Mouse (Mus musculus) lung, embryonic 15.5 days (tissue): ENCODE results near the gene Actr3. TPM values are rescaled to one million over a fixed set of nuclear protein-coding genes. Genes with fewer than 3 reads are reported as not detected.
"Not testable (repeated sequence)": the region's sequence is repeated elsewhere in the genome, so short reads cannot be mapped to it uniquely, and the experiment has no call there.

Experiments used
- ATAC-seq: fragments of 200-750 bp; cut with Nextera tagmentation; 2 replicates; pipeline ENCODE4 v1.8.0; 2017; ENCODE audit warnings: moderate number of reproducible peaks, borderline replicate concordance; ENCODE audit not compliant: low FRiP score, low TSS enrichment; ENCODE audit errors: extremely low read depth
- H3K27ac ChIP-seq: fragments of 300-500 bp; sonication (generic); 2 replicates; pipeline ENCODE4 v1.5.1; 2015; ENCODE audit warnings: moderate library complexity, mild to moderate bottlenecking, inconsistent platforms
- H3K27me3 ChIP-seq: fragments of 300-500 bp; sonication (generic); 2 replicates; pipeline ENCODE4 v1.6.1; 2015; ENCODE audit warnings: inconsistent platforms
- H3K36me3 ChIP-seq: fragments of 300-500 bp; sonication (generic); 2 replicates; pipeline ENCODE4 v1.6.1; 2015; ENCODE audit warnings: inconsistent platforms
- H3K4me1 ChIP-seq: fragments of 300-500 bp; sonication (generic); 2 replicates; pipeline ENCODE4 v1.6.1; 2015; ENCODE audit warnings: inconsistent platforms
- H3K4me2 ChIP-seq: fragments of 300-500 bp; sonication (generic); 2 replicates; pipeline ENCODE4 v1.6.1; 2015; ENCODE audit warnings: inconsistent platforms, mild to moderate bottlenecking, moderate library complexity
- H3K4me3 ChIP-seq: fragments of 300-500 bp; sonication (generic); 2 replicates; pipeline ENCODE4 v1.5.1; 2015; ENCODE audit warnings: mild to moderate bottlenecking, inconsistent platforms
- H3K9ac ChIP-seq: fragments of 300-500 bp; sonication (generic); 2 replicates; pipeline ENCODE4 v1.6.1; 2015; ENCODE audit warnings: inconsistent platforms
- H3K9me3 ChIP-seq: fragments of 300-500 bp; sonication (generic); 2 replicates; pipeline ENCODE4 v1.6.1; 2016; ENCODE audit warnings: inconsistent platforms
- WGBS: fragments of 180-500 bp; shearing (Covaris S2); methylation state at CpG from one replicate; pipeline ENCODE4 v1.1.7; 2015; 5-methylcytosine and 5-hydroxymethylcytosine counted together
- polyA plus RNA-seq: library from polyadenylated mRNA; unstranded; fragments of >200 nt; fragmentation: Nextera tagmentation; extraction: Ambion mirVana; gene quantifications from 2 replicates; pipeline ENCODE4 v1.2.1, GENCODE M21; 2015

Actr3 gene
- polyA plus RNA-seq, 1 experiment from 2014 or later = 335 TPM

DNA sequence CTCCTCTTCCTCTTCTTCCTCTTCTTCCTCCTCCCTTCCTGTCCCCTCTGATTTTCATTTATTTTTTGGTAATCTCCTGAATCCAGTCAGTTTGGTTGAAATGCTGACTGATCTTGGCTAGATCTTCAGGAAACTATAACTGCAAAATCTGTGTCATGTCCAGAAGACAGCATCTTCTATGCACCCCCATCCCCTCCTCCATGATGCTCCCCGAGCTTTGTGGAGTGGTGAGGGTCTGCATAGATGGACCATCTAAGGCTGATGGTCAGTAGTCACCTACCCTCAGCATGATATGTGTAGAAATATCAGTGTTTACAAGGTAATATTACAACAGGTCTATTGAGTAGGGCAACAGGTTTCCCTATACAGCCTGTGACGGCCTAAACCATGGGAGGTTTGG, 1.6 kb upstream of the Actr3 start:
- Histone ChIP-seq H3K27me3 (no peaks in the 10 kb centered on the region), H3K9me3 (no peaks in the 10 kb centered on the region), H3K36me3 (no peaks in the 10 kb centered on the region), H3K27ac (no peak overlapping the region), H3K9ac (no peak overlapping the region), H3K4me3 (no peak overlapping the region), H3K4me2 (no peak overlapping the region), H3K4me1 (peaks cover 32% of the 10 kb centered on the region)
- WGBS = 75% methylated on average over 2 of the region's 2 CpGs
- ATAC-seq = no peak

DNA sequence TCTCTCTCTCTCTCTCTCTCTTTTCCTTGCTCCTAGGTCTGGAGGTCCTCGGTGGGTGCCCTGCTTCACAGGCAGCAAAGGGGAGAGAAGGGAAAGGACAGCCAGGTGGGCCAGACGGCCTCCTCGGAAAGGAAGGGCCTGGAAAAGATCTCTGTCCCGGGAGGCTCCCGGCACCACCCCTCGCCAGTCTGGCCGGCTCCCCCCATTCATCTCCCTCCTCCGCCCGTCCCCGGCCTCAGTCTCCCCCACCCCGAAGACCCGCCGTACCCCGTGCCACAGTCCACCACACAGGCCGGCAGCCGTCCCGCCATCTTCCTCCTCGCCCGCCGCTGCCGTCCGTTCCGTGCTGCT, 534 bp downstream of the Actr3 start:
- peak overlapping the region; percentile 90 for H3K4me3 ChIP-seq
- H3K9ac ChIP-seq = peak overlapping the region; percentile 97
- ATAC-seq = no peak
- H3K4me2 ChIP-seq = peak overlapping the region; percentile 60
- 0% methylated on average over 20 of the region's 23 CpGs for WGBS
- no peaks in the 10 kb centered on the region for H3K9me3 ChIP-seq
- H3K4me1 ChIP-seq = peaks cover 45% of the 10 kb centered on the region
- peak overlapping the region; percentile 99 for H3K27ac ChIP-seq
- no peaks in the 10 kb centered on the region for H3K27me3 ChIP-seq
- no peaks in the 10 kb centered on the region for H3K36me3 ChIP-seq

DNA sequence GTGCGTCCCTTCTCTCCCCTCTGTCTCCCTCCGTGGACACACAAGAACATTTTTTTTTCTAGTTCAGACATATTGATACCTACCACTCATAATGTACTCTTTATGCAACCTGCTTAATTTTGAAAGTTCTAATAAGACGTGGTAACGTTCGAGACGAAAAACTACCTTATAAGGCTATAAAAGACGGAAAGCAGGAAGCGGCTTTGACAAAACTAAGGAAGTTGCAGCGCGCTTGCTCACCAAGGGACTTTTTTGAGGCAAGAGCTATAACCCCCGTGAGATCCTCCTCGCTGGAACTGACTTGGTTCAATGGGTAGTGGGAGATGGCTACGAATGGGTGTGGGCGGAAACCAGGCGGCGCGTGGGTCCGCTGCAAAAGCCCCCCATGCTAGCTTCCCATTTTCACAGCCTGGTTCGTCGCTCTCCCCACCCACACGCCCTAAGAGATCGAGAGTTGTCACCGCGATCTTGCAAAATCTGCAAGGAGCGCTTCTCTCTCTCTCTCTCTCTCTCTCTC, 984 bp downstream of the Actr3 start:
- Histone ChIP-seq H3K27me3 (no peaks in the 10 kb centered on the region), H3K36me3 (no peaks in the 10 kb centered on the region), H3K27ac (peak overlapping the region; percentile 99), H3K4me2 (peak overlapping the region; percentile 60), H3K4me3 (peak overlapping the region; percentile 90), H3K4me1 (peaks cover 49% of the 10 kb centered on the region), H3K9me3 (no peaks in the 10 kb centered on the region), H3K9ac (peak overlapping the region; percentile 97)
- ATAC-seq = no peak
- under 1% methylated on average over 25 of the region's 25 CpGs for WGBS

DNA sequence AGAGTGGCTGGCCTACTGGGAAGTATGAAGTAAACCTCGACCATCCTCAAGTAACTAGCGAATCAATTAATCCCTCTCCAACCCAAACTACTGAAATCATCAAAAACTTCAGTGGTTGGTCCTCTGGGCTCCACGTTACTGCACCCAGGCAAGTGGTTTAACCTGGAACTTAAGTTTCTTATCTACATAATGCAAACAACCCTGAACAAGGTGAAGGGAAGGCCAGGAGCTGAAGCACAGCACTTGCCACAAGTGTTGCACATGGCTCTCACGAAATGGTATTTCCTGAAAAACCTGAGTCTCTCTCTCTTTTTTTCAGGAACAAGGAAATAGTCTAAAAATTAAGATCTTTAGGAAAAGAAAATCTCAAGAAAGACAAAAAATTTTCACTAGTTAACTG, 4.2 kb downstream of the Actr3 start:
- H3K27ac ChIP-seq = no peak overlapping the region
- H3K9ac ChIP-seq = no peak overlapping the region
- peaks cover 55% of the 10 kb centered on the region for H3K4me1 ChIP-seq
- no peak overlapping the region for H3K4me2 ChIP-seq
- H3K36me3 ChIP-seq = no peaks in the 10 kb centered on the region
- H3K9me3 ChIP-seq = no peaks in the 10 kb centered on the region
- no peak for ATAC-seq
- no peak overlapping the region for H3K4me3 ChIP-seq
- whole genome bisulfite sequencing = 52% methylated on average over 4 of the region's 4 CpGs
- no peaks in the 10 kb centered on the region for H3K27me3 ChIP-seq

DNA sequence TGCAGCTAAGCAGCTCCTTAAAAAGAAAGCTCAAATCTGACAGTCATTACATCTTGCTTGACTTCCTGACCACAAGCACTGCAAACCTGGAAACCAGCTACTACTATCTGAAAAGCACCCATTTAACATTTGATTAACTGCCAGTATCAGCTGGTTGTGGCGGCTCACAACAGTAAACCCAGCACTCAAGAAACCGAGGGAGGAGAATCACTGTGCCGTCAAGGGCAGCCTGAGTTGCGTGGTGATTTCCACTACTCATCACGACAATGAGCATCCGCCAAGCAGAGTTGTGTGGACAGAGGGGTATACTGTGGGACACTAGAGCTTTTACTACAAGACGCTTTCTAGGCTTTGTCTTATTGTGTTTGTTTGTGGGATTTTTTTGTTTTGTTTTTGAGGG, 4.8 kb downstream of the Actr3 start:
- H3K27ac ChIP-seq = 0 out of 2 replicates have a peak overlapping the region, but pooled peaks have one; percentile 9
- H3K4me2 ChIP-seq = peak overlapping the region; percentile 39
- no peaks in the 10 kb centered on the region for H3K9me3 ChIP-seq
- ATAC-seq = no peak
- peaks cover 53% of the 10 kb centered on the region for H3K4me1 ChIP-seq
- no peak overlapping the region for H3K4me3 ChIP-seq
- H3K9ac ChIP-seq = no peak overlapping the region
- no peaks in the 10 kb centered on the region for H3K27me3 ChIP-seq
- 33% methylated on average over 7 of the region's 7 CpGs for WGBS
- H3K36me3 ChIP-seq = no peaks in the 10 kb centered on the region

DNA sequence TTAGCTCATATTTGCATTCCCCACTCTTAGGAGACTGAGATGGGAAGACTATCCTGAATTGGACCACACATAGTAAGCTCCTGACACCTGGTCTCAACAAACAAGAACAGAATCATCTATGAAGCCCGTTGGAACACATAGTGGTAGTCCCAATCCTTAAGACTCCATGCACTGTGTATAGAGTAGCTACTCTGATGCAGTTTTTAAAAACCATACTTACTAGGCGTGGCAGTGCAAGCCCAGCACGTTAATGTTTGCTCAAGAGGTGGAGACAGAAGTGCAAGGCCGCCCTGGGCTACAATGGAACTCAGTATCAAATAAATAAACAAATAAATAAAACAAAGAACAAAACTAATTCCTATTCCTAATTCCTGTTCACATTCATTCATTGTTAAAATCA, 5.5 kb downstream of the Actr3 start:
- peaks cover 53% of the 10 kb centered on the region for H3K4me1 ChIP-seq
- no peak overlapping the region for H3K4me3 ChIP-seq
- no peaks in the 10 kb centered on the region for H3K9me3 ChIP-seq
- no peak for ATAC-seq
- H3K27me3 ChIP-seq = no peaks in the 10 kb centered on the region
- WGBS = 67% methylated on average over 4 of the region's 4 CpGs
- no peak overlapping the region for H3K9ac ChIP-seq
- no peaks in the 10 kb centered on the region for H3K36me3 ChIP-seq
- H3K27ac ChIP-seq = no peak overlapping the region
- H3K4me2 ChIP-seq = no peak overlapping the region

DNA sequence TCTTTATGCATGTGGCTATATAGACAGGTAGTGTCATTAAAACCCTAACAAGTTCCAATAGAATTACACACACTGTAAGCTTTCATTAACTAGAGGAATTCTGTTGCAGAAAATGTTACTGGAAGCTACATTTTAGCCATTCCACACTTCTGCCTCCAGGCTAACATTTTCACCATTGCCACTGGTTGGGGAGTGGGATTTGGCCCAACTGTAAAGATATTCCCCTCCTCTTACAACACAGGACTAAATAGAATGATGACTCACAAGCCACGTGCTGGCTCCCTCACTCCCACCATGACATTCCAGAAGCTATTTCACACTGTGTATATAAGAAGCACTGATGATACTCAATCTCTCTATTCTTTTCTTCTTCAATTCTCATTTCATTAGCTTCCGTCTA, 7.2 kb downstream of the Actr3 start:
- Histone ChIP-seq H3K36me3 (no peaks in the 10 kb centered on the region), H3K27ac (no peak overlapping the region), H3K27me3 (no peaks in the 10 kb centered on the region), H3K4me1 (peaks cover 50% of the 10 kb centered on the region), H3K9me3 (no peaks in the 10 kb centered on the region), H3K9ac (no peak overlapping the region), H3K4me3 (no peak overlapping the region), H3K4me2 (no peak overlapping the region)
- WGBS = 70% methylated on average over 2 of the region's 2 CpGs
- ATAC-seq = no peak

DNA sequence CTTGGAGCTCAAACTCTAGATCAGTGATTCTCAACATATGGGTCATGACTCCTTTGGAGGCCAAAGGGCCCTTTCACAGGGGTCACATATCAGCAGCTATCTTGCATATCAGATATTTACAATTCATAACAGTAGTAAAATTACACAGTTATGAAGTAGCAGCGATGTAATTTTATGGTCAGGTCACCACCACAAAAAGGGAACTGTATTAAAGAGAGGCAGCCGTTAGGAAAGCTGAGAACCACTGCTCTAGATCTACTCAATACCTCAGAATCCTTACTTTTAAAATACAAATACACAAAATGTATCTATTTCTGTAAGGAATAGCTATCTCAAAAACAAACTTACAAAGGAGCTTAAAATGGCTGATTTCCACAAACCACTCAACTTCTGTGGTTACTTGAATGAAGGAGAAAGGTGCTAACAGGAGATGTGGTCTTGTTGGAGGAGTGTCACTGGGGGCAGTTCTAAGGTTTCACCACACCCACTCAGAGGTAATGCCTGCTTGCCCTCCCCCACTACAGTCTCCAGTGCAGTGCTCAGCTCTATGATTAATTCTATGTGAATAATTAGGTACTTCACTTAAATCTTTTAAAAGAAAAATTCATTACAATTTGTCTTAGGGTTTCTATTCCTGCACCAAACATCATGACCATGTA, 9.0 kb downstream of the Actr3 start:
- Histone ChIP-seq H3K9me3 (no peaks in the 10 kb centered on the region), H3K4me2 (no peak overlapping the region), H3K27ac (no peak overlapping the region), H3K4me3 (no peak overlapping the region), H3K27me3 (no peaks in the 10 kb centered on the region), H3K36me3 (no peaks in the 10 kb centered on the region), H3K9ac (no peak overlapping the region), H3K4me1 (peaks cover 35% of the 10 kb centered on the region)
- WGBS = 79% methylated on average over 2 of the region's 2 CpGs
- no peak for ATAC-seq

DNA sequence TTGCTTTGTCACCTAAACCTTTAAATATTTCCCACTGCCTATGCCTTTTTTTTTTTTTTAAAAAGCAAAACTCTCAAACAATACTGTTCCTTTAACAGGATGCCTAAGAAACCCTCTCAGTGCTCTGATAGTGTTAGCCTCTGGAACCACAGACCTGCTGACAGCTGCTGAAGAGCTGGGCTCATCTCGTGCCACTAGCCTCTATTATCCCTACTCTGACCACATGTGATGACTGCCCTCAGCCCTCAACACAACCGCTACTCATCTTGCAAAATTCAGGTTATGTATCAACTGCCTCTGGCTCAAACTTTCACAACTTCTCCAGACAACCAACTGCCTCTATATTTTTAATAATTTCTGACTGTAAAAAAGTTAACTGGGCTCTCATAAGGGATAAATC, 15.6 kb downstream of the Actr3 start:
- Histone ChIP-seq H3K9ac (no peak overlapping the region), H3K36me3 (peaks cover 20% of the 10 kb centered on the region; the same call in 1 of the 2 replicates), H3K4me2 (no peak overlapping the region), H3K27me3 (no peaks in the 10 kb centered on the region), H3K9me3 (no peaks in the 10 kb centered on the region), H3K4me1 (0 out of 2 replicates have a peak, but pooled peaks cover 2% of the 10 kb centered on the region), H3K27ac (no peak overlapping the region), H3K4me3 (no peak overlapping the region)
- no peak for ATAC-seq
- 49% methylated on average over 2 of the region's 2 CpGs for WGBS

DNA sequence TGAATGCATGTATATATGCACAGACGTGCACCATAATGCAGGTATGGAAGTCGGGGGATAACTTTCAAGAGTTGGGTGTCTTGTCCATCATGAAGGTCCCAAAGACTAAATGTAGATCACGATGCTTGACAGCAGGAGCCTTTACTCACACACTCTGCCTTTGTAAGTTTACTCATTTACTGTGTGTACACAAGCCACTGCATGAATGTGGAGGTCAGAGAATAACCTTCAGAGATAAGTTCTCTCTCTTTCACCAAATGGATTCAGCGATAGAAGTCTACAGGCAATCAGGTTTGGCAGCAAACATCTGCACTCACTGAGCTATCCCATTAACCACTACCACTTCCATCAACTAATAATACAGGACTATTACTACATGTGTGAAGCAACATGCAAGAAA, 16.8 kb downstream of the Actr3 start:
- Histone ChIP-seq H3K9me3 (no peaks in the 10 kb centered on the region), H3K4me2 (no peak overlapping the region), H3K27ac (no peak overlapping the region), H3K4me1 (0 out of 2 replicates have a peak, but pooled peaks cover 2% of the 10 kb centered on the region), H3K27me3 (no peaks in the 10 kb centered on the region), H3K9ac (no peak overlapping the region), H3K4me3 (no peak overlapping the region), H3K36me3 (peaks cover 25% of the 10 kb centered on the region; the same call in 1 of the 2 replicates)
- 75% methylated on average over 4 of the region's 4 CpGs for WGBS
- no peak for ATAC-seq

DNA sequence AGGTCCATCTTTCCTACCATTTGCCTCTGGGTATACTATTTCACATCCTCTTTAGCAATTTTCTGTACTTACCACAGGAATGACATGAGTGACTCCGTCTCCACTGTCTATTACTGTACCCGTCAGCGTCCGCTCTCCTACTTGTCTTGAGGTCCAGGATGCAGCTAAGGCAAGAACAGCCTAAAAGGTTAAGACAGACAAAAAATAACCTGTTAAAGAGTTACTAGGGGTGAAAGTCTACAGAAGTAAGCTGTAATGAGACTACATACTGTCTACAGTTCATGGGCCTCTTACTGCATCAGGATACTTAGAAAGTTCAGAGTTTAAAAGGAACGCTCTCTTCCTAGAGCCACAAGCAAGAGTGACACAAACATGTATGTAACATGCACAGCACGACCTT, 28.3 kb downstream of the Actr3 start:
- no peak overlapping the region for H3K4me2 ChIP-seq
- H3K9ac ChIP-seq = no peak overlapping the region
- H3K9me3 ChIP-seq = no peaks in the 10 kb centered on the region
- H3K4me3 ChIP-seq = no peak overlapping the region
- no peaks in the 10 kb centered on the region for H3K27me3 ChIP-seq
- 95% methylated on average over 6 of the region's 6 CpGs for WGBS
- H3K4me1 ChIP-seq = no peaks in the 10 kb centered on the region
- no peak overlapping the region for H3K27ac ChIP-seq
- H3K36me3 ChIP-seq = peaks cover 42% of the 10 kb centered on the region
- ATAC-seq = no peak

DNA sequence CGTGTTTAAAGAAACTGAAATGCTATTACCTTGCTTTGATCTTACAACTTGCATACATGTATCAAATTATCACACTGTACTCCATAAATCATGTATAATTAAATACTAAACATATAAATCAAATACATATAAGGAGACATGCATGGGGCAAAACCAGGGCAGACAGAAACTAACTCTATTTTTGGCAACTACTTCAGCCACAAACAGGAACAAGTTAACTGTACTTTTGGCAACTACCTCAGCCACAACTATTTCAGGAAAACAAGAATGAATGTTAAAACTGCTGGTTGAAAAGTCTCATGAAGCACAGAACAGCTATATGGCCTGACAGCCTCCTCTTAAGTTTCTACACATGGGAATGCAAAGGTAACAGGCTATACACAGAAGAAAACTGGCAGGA, 40.1 kb downstream of the Actr3 start:
- H3K4me3 ChIP-seq = no peak overlapping the region
- H3K9me3 ChIP-seq = no peaks in the 10 kb centered on the region
- ATAC-seq = no peak
- H3K4me2 ChIP-seq = no peak overlapping the region
- H3K27me3 ChIP-seq = no peaks in the 10 kb centered on the region
- no peak overlapping the region for H3K27ac ChIP-seq
- WGBS = 86% methylated on average over 1 of the region's 1 CpGs
- no peaks in the 10 kb centered on the region for H3K4me1 ChIP-seq
- no peak overlapping the region for H3K9ac ChIP-seq
- peaks cover 66% of the 10 kb centered on the region for H3K36me3 ChIP-seq

DNA sequence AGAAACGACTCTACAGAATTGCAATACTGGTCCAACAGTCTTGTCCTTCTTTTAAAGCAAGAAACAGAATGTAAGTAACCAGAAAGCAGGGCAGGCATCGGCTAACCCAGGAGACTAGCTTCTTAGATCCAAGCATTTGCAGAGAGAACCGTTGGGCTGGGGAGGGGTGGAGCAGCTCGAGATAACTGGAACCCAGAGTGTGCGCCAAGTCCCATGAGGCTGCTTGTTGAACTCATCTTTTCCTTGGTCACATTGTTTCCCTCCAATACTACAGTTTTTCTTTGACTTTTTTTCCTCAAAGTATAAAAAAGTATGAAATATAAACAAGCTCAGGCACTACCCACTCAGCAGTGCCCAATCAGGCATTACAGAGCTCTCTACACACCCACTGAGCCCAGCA, 42.2 kb downstream of the Actr3 start:
- H3K9me3 ChIP-seq, H3K27ac ChIP-seq, H3K27me3 ChIP-seq, ATAC-seq, H3K4me1 ChIP-seq, H3K9ac ChIP-seq, H3K4me3 ChIP-seq, H3K4me2 ChIP-seq: not testable (repeated sequence)
- 84% methylated on average over 5 of the region's 5 CpGs for WGBS
- H3K36me3 ChIP-seq = peaks cover 50% of the 10 kb centered on the region
